Mouse (Mus musculus) ovary, postnatal 36 days (tissue): ENCODE results near the gene Klrb1a.
A peak's percentile ranks its signal among the peaks of the same experiment; 100 is the strongest.
"Not testable (repeated sequence)": the region's sequence is repeated elsewhere in the genome, so short reads cannot be mapped to it uniquely, and the experiment has no call there.

Source experiments
- DNase-seq: peaks from one replicate; pipeline ENCODE4 v3.0.0; 2022; ENCODE audit warnings: low spot score, mixed read lengths

The Klrb1a gene

GRCm38 (mm10) chr6:128623433-128623832 lies at the start of gene Klrb1a:
TSS of gene Klrb1a (minus strand) at chr6:128623533.
- DNase-seq: not testable (repeated sequence)

GRCm38 (mm10) chr6:128669936-128670335 lies 46.6 kb upstream of the Klrb1a start:
- no peak for DNase-seq

GRCm38 (mm10) chr6:128662206-128662605 lies 38.9 kb upstream of the Klrb1a start, which contains the start of gene Clec2h:
TSS of gene Clec2h (plus strand) at chr6:128662385.
- DNase-seq: no peak

- DNase-seq: no peak
Measured at GRCm38 (mm10) chr6:128661249-128661648, 37.9 kb upstream of the Klrb1a start.

- DNase-seq: no peak
Measured at GRCm38 (mm10) chr6:128652938-128653337, 29.6 kb upstream of the Klrb1a start.

GRCm38 (mm10) chr6:128650827-128651226 lies 27.5 kb upstream of the Klrb1a start:
- DNase-seq: not testable (repeated sequence)

- no peak for DNase-seq
Measured at GRCm38 (mm10) chr6:128650187-128650586, 26.9 kb upstream of the Klrb1a start.

GRCm38 (mm10) chr6:128649681-128650080 lies 26.3 kb upstream of the Klrb1a start:
- DNase-seq: no peak

- not testable (repeated sequence) for DNase-seq
Measured at GRCm38 (mm10) chr6:128645708-128646107, 22.4 kb upstream of the Klrb1a start.

GRCm38 (mm10) chr6:128644694-128645093 lies 21.4 kb upstream of the Klrb1a start:
- DNase-seq: not testable (repeated sequence)

- no peak for DNase-seq
Measured at GRCm38 (mm10) chr6:128643999-128644398, 20.7 kb upstream of the Klrb1a start.

- DNase-seq: no peak
Measured at GRCm38 (mm10) chr6:128641116-128641716, 17.9 kb upstream of the Klrb1a start.

GRCm38 (mm10) chr6:128640673-128641072 lies 17.3 kb upstream of the Klrb1a start:
- no peak for DNase-seq

GRCm38 (mm10) chr6:128630912-128631905 lies 7.9 kb upstream of the Klrb1a start:
- DNase-seq: not testable (repeated sequence)

GRCm38 (mm10) chr6:128629771-128630739 lies 6.7 kb upstream of the Klrb1a start:
- peak; percentile 29 for DNase-seq

- not testable (repeated sequence) for DNase-seq
Measured at GRCm38 (mm10) chr6:128625246-128625645, 1.9 kb upstream of the Klrb1a start.

- DNase-seq: no peak
Measured at GRCm38 (mm10) chr6:128624425-128624824, 1.1 kb upstream of the Klrb1a start.

- no peak for DNase-seq
Measured at GRCm38 (mm10) chr6:128622733-128623132, 600 bp downstream of the Klrb1a start.

GRCm38 (mm10) chr6:128606350-128606749 lies 17.0 kb downstream of the Klrb1a start:
- DNase-seq: no peak

GRCm38 (mm10) chr6:128604512-128604911 lies 18.8 kb downstream of the Klrb1a start:
- DNase-seq: no peak

GRCm38 (mm10) chr6:128602463-128603201 lies 20.7 kb downstream of the Klrb1a start:
- no peak for DNase-seq
